Mouse (Mus musculus) forebrain, embryonic 11.5 days (tissue): ENCODE data around the gene Emc9. TPM values are rescaled to one million over a fixed set of nuclear protein-coding genes. Genes with fewer than 3 reads are reported as not detected.

Experiments
- polyA plus RNA-seq: library from polyadenylated mRNA; unstranded; fragments of >200 nt; fragmentation: Nextera tagmentation; extraction: Ambion mirVana; gene quantifications from 2 replicates; pipeline ENCODE4 v1.2.1, GENCODE M21; 2014

The Emc9 gene
- polyA plus RNA-seq, 1 experiment from 2014 or later = 3.4 TPM

Other genes with a start within 250 kb of the Emc9 start
- 30.2 and 36.5 TPM in 2 replicates for gene Dhrs4, start 106.5 kb downstream of the Emc9 start, polyA plus RNA-seq
- gene Carmil3, start 94.7 kb downstream of the Emc9 start, polyA plus RNA-seq = 13.3 and 14.6 TPM in 2 replicates
- gene Cpne6, start 74.9 kb downstream of the Emc9 start, polyA plus RNA-seq = 0.21 and 0.28 TPM in 2 replicates
- gene Nrl, start 60.3 kb downstream of the Emc9 start, polyA plus RNA-seq = not detected in 2 replicates
- gene Pck2, start 45.0 kb downstream of the Emc9 start, polyA plus RNA-seq = 16.2 and 17.8 TPM in 2 replicates
- gene Dcaf11, start 25.3 kb downstream of the Emc9 start, polyA plus RNA-seq = 74.2 and 74.6 TPM in 2 replicates
- gene A730061H03Rik, start 24.9 kb downstream of the Emc9 start, polyA plus RNA-seq = 0.71 TPM in 1 of 2 replicates, not detected in the other
- not detected in 2 replicates for gene Fitm1, start 9.7 kb downstream of the Emc9 start, polyA plus RNA-seq
- gene Psme1, start 7.2 kb downstream of the Emc9 start, polyA plus RNA-seq = 100 and 105 TPM in 2 replicates
- gene Psme2, start 5.8 kb upstream of the Emc9 start, polyA plus RNA-seq = 178 and 187 TPM in 2 replicates
- gene Rnf31, start 6.4 kb upstream of the Emc9 start, polyA plus RNA-seq = 13.7 and 18.1 TPM in 2 replicates
- 6.5 and 8.6 TPM in 2 replicates for gene Irf9, start 18.3 kb upstream of the Emc9 start, polyA plus RNA-seq
- 4.8 and 5.5 TPM in 2 replicates for gene Rec8, start 32.7 kb upstream of the Emc9 start, polyA plus RNA-seq
- 77.2 and 104 TPM in 2 replicates for gene Ipo4, start 50.7 kb upstream of the Emc9 start, polyA plus RNA-seq
- gene Gm49378, start 52.6 kb upstream of the Emc9 start, polyA plus RNA-seq = 3.4 and 4.0 TPM in 2 replicates
- 77.1 and 78.4 TPM in 2 replicates for gene Tm9sf1, start 58.5 kb upstream of the Emc9 start, polyA plus RNA-seq
- gene Tssk4, start 64.9 kb upstream of the Emc9 start, polyA plus RNA-seq = 0.76 and 0.99 TPM in 2 replicates
- gene Mdp1, start 75.2 kb upstream of the Emc9 start, polyA plus RNA-seq = 61.9 and 62.3 TPM in 2 replicates
- 59.7 and 62.5 TPM in 2 replicates for gene Gmpr2, start 86.6 kb upstream of the Emc9 start, polyA plus RNA-seq
- 583 and 616 TPM in 2 replicates for gene Nedd8, start 86.8 kb upstream of the Emc9 start, polyA plus RNA-seq
- gene Tinf2, start 96.5 kb upstream of the Emc9 start, polyA plus RNA-seq = 73.8 and 74.8 TPM in 2 replicates
- 0.21 and 1.4 TPM in 2 replicates for gene Tgm1, start 128.6 kb upstream of the Emc9 start, polyA plus RNA-seq
- gene Rabggta, start 137.0 kb upstream of the Emc9 start, polyA plus RNA-seq = 23.4 and 27.1 TPM in 2 replicates
- 63.6 and 76.7 TPM in 2 replicates for gene Dhrs1, start 160.4 kb upstream of the Emc9 start, polyA plus RNA-seq
- 54.2 and 57.4 TPM in 2 replicates for gene Nop9, start 160.4 kb upstream of the Emc9 start, polyA plus RNA-seq
- not detected in 2 replicates for gene Cideb, start 173.2 kb upstream of the Emc9 start, polyA plus RNA-seq
- gene Ltb4r2, start 176.1 kb upstream of the Emc9 start, polyA plus RNA-seq = 0.32 and 0.43 TPM in 2 replicates
- 0.45 TPM in 1 of 2 replicates, not detected in the other for gene Ltb4r1, start 180.7 kb upstream of the Emc9 start, polyA plus RNA-seq
- gene Adcy4, start 198.8 kb upstream of the Emc9 start, polyA plus RNA-seq = 6.1 and 7.2 TPM in 2 replicates
- gene Ripk3, start 203.6 kb upstream of the Emc9 start, polyA plus RNA-seq = 6.6 and 9.7 TPM in 2 replicates
- 30.8 and 32.7 TPM in 2 replicates for gene Nfatc4, start 237.8 kb upstream of the Emc9 start, polyA plus RNA-seq